In the genomic region with DNA sequence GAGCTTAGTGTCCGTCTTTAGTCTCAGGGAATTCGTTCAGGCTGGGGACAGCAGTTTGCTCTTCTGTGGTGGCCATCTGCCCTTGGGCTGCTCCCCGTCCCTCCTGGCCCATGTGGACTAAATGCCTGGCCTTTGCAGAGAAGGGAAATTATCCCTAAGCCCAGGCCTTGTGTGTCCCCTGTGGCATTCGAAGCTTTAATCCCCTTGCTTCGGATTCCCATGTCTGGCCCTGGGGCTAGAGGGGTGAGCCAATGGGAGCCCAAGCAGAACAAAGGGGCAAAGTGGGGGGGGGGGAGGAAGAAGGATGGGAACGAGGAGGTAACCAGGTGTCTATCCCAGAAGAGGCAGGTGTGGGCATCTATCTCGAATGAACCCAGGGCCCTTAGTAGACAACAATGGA, we compare ENCODE assay signal across 14 mouse cellular contexts. TPM values are rescaled to one million over a fixed set of nuclear protein-coding genes. Genes with fewer than 3 reads are reported as not detected.
DNase-seq lines count a peak whose midpoint lies in the region; ATAC-seq and TF ChIP-seq lines count a peak whose summit lies in the region.
"Had no signal": no experiment of that assay in that cellular context is flagged by ENCODE, and none has a peak within 500 bp of the region (broad histone marks: within the 10 kb centered on the region; RNA-seq: fewer than 3 reads in every experiment).

1190005I06Rik (minus strand) TSS at position 101 of the 400 bp plus-strand sequence.

- H3K27ac ChIP-seq in forebrain, postnatal 0 days (ENCODE audit: low read depth, low read length): no peak within 1 kb of the TSS
- H3K27ac ChIP-seq in forebrain, embryonic 11.5 days (ENCODE audit: low read depth, low read length): no peak within 1 kb of the TSS
- H3K27ac ChIP-seq in hindbrain, postnatal 0 days: no peak within 1 kb of the TSS
- H3K27ac ChIP-seq: kidney, postnatal 0 days; liver, embryonic 15.5 days; stomach, embryonic 15.5 days had no signal

- no peak within 1 kb of the TSS for H3K4me3 ChIP-seq in forebrain, postnatal 0 days (ENCODE audit: low read depth, low read length)
- H3K4me3 ChIP-seq in forebrain, embryonic 11.5 days (ENCODE audit: low read depth, low read length): no peak within 1 kb of the TSS
- H3K4me3 ChIP-seq in hindbrain, postnatal 0 days (ENCODE audit: low read length): no peak within 1 kb of the TSS
- H3K4me3 ChIP-seq: limb, embryonic 10.5 days; liver, embryonic 15.5 days; stomach, embryonic 15.5 days had no signal

- no peaks in the 10 kb centered on the region for H3K4me1 ChIP-seq in forebrain, postnatal 0 days (ENCODE audit: insufficient read depth)
- no peaks in the 10 kb centered on the region for H3K4me1 ChIP-seq in forebrain, embryonic 11.5 days (replicated peaks; ENCODE audit: control insufficient read depth, insufficient read depth, low read length)
- no peaks in the 10 kb centered on the region for H3K4me1 ChIP-seq in hindbrain, postnatal 0 days (ENCODE audit: insufficient read depth, low read length)
- H3K4me1 ChIP-seq: limb, embryonic 10.5 days; liver, embryonic 15.5 days; stomach, embryonic 15.5 days had no signal

- DNase-seq in forebrain, postnatal 0 days: no peak
- DNase-seq in forebrain, embryonic 11.5 days (ENCODE audit: low spot score): no peak
- DNase-seq in left cerebral cortex, adult 8-10 months (ENCODE audit: low spot score in 2 of 2): no peak
- DNase-seq in left cerebral cortex, adult 9 months (ENCODE audit: low spot score in 2 of 2): no peak
- no peak for DNase-seq in adrenal gland, postnatal 36 days
- no peak for DNase-seq in hindbrain, postnatal 0 days (ENCODE audit: low spot score)
- DNase-seq in embryo, embryonic 10 days (ENCODE audit: low spot score): no peak
- DNase-seq in right cerebral cortex, postnatal 36 days (ENCODE audit: low spot score in 2 of 2): no peak
- DNase-seq: gastrocnemius, postnatal 36 days; lung, postnatal 36 days had no signal

- no peak for ATAC-seq in forebrain, postnatal 0 days
- ATAC-seq in forebrain, embryonic 11.5 days (replicated peaks; ENCODE audit: low FRiP score): no peak
- ATAC-seq in hindbrain, postnatal 0 days: no peak

- no peak for TF ChIP-seq CTCF in forebrain, postnatal 0 days (IDR thresholded peaks at IDR 0.05; ENCODE audit: low read depth)
- no peak for TF ChIP-seq CTCF in hindbrain, postnatal 0 days (IDR thresholded peaks at IDR 0.05; ENCODE audit: low read depth)

- H3K9ac ChIP-seq in forebrain, postnatal 0 days: no peak within 1 kb of the TSS
- H3K9ac ChIP-seq in forebrain, embryonic 11.5 days (ENCODE audit: low read length): no peak within 1 kb of the TSS
- H3K9ac ChIP-seq in hindbrain, postnatal 0 days (replicated peaks; ENCODE audit: low read length): no peak within 1 kb of the TSS
- H3K9ac ChIP-seq: liver, embryonic 15.5 days; stomach, embryonic 15.5 days had no signal

- no peaks in the 10 kb centered on the region for H3K27me3 ChIP-seq in forebrain, postnatal 0 days (ENCODE audit: insufficient read depth, low read length)
- H3K27me3 ChIP-seq in forebrain, embryonic 11.5 days (ENCODE audit: control insufficient read depth, insufficient read depth, low read length): no peaks in the 10 kb centered on the region
- no peaks in the 10 kb centered on the region for H3K27me3 ChIP-seq in hindbrain, postnatal 0 days (ENCODE audit: insufficient read depth, low read length)
- H3K27me3 ChIP-seq: liver, embryonic 15.5 days; stomach, embryonic 15.5 days had no signal

- WGBS in forebrain, postnatal 0 days: 31% methylated on average over 7 of the region's 7 CpGs
- WGBS in forebrain, embryonic 11.5 days: 32% methylated on average over 7 of the region's 7 CpGs
- 54% methylated on average over 7 of the region's 7 CpGs for WGBS in hindbrain, postnatal 0 days

- H3K36me3 ChIP-seq in forebrain, postnatal 0 days (ENCODE audit: insufficient read depth): no peaks in the 10 kb centered on the region
- no peaks in the 10 kb centered on the region for H3K36me3 ChIP-seq in forebrain, embryonic 11.5 days (ENCODE audit: control insufficient read depth, insufficient read depth, low read length)
- no peaks in the 10 kb centered on the region for H3K36me3 ChIP-seq in hindbrain, postnatal 0 days (ENCODE audit: insufficient read depth, low read length)
- H3K36me3 ChIP-seq: liver, embryonic 15.5 days; stomach, embryonic 15.5 days had no signal

- H3K4me2 ChIP-seq in forebrain, postnatal 0 days (ENCODE audit: low read depth): no peak within 1 kb of the TSS
- no peak within 1 kb of the TSS for H3K4me2 ChIP-seq in forebrain, embryonic 11.5 days (ENCODE audit: low read depth, low read length, severe bottlenecking)
- H3K4me2 ChIP-seq in hindbrain, postnatal 0 days (ENCODE audit: low read depth, low read length): no peak within 1 kb of the TSS
- H3K4me2 ChIP-seq: liver, embryonic 15.5 days; stomach, embryonic 15.5 days had no signal

- no peaks in the 10 kb centered on the region for H3K9me3 ChIP-seq in forebrain, postnatal 0 days (ENCODE audit: low read length)
- H3K9me3 ChIP-seq in forebrain, embryonic 11.5 days (ENCODE audit: control insufficient read depth, low read length): no peaks in the 10 kb centered on the region
- no peaks in the 10 kb centered on the region for H3K9me3 ChIP-seq in hindbrain, postnatal 0 days (ENCODE audit: low read length)
- H3K9me3 ChIP-seq: limb, embryonic 10.5 days; liver, embryonic 15.5 days; stomach, embryonic 15.5 days had no signal

RNA-seq across cellular contexts. Expression of gene 1190005I06Rik, which starts in this region (rescaled TPM):
- total RNA-seq in forebrain, postnatal 0 days (2014; rRNA removed): 18.5 and 25.9 TPM in 2 replicates
- polyA plus RNA-seq in forebrain, postnatal 0 days (2015; fragmentation: Nextera tagmentation; extraction: Ambion mirVana): 21.7 and 22.7 TPM in 2 replicates
- polyA plus RNA-seq in forebrain, embryonic 11.5 days (2014; fragmentation: Nextera tagmentation; extraction: Ambion mirVana): 1.6 and 2.3 TPM in 2 replicates
- 10 to 100 TPM; 11.8 to 16.6 (median 14.4) TPM for total RNA-seq in left cerebral cortex, adult 8-10 months (2022)
- 10 to 100 TPM; 16.7 to 19.7 TPM for total RNA-seq in adrenal gland, postnatal 36 days (2021)
- total RNA-seq in hindbrain, postnatal 0 days (2014; rRNA removed): 12.3 and 26.5 TPM in 2 replicates
- 17.3 and 20.6 TPM in 2 replicates for polyA plus RNA-seq in hindbrain, postnatal 0 days (2015; fragmentation: Nextera tagmentation; extraction: Ambion mirVana)
